Mouse (Mus musculus): ENCODE measurements around the gene Acbd4. TPM values are rescaled to one million over a fixed set of nuclear protein-coding genes. Genes with fewer than 3 reads are reported as not detected.

Gene Acbd4
- 21.4 and 26.6 TPM in 2 replicates for polyA plus RNA-seq (2012; rRNA removed)

DNA sequence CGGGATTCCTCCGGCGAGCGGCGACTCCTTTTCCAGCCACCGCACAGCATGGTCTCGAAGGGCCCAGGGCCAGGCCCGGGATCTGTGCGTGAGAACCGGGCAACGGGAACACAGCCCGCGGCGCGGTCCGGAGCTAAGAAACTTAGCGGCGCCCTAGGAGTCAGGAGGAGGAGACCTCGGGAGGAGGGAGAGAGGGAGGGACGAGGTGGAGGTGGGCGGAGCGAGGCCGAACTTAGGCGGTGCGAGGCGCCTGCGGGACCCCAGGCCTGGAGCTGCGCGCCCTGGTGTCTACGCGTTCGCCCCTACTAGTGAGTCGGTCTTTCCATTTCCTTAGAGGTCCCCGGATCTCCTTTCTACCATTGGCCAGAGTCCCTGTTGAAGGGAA lies at the start of gene Acbd4, which contains the start of gene Plcd3:
TSS of gene Acbd4 (plus strand) at position 202 of the 385 bp plus-strand sequence.
TSS of gene Plcd3 (minus strand) at position 178 of the 385 bp plus-strand sequence.

DNA sequence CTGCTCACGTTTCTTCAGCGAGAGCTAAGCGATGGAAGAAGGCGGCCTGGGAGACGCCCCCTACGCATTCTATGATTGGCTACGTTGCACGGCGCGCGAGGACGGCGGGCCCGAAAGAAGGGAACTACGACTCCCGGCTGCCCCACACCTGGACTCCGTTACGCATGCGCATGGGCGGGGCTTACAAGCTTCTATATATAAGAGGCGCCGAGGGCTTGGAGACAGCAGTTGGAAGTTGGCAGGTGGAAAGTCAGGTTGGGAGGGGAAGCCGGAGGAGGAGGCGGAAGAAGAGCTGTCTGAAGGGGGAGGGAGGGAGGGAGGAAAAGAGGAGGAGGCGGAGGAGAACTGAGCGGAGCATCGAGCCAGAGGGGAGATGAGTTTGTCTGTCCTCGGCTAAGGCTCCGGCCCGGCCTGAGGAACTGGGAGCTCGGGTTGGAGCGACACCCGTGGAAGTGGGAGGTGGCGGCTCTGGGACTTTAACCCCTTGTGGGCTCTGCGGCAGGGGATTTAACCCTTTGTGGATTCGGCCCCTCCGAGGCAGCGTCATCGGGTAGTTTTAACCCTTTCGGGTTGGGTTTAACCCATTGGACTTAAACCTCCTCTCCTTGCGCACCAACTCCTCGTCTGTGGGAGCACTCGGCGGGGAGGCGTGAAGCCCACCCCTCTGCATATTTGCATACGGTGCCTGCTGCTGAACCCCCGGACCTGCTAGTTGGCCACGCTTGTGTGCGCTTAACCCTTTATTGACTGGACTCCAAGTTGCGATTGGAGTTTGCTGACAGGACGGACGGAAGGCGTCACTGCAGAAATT lies 14.7 kb downstream of the Acbd4 start, which contains the start of gene Hexim1:
TSS of gene Hexim1 (plus strand) at position 224 of the 811 bp plus-strand sequence.

DNA sequence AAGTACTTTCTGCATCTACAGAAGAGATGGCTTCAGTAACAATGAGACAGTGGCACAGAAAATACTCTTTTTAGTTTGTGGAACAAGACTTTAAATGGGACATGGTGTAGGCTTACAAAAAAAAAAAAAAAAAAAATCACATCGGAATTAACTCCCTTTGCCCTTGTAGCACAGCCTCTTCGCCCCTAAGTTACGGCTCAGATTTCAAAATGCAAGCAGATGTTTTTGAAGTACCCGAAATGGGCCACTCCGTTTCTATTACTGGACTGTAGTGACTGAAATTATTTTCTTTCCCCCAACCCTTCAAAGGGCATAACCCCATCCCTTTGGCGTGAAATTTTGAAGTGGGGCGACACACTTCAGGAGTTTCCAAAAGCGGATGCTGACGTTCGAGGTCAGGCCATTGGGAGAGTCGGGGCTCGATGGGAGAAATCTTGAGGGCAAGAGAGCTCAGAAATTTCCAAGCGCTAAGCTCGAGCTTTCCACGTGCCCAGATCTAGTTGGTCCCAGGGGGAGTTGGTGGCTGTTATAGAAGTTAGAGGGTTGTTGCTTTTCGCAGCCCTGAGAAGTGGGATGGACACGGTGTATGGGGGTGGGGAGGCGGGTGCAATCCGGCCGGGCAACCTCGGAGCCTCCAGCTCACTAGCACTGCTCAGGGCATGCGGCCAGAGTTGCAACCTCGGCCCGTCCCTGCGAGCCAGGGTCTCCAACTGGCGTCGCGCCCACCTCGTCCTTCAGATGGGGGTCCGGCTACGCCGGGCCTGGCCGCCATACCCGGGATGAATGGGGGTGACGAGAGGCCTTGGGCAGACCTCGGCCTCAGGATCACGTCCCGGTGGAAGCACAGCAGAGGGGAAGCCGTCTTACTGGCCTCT lies 30.5 kb downstream of the Acbd4 start, which contains the start of gene Hexim2:
TSS of gene Hexim2 (plus strand) at position 729 of the 875 bp plus-strand sequence.

Other genes starting within 250 kb of the Acbd4 start
- 79.4 and 84.6 TPM in 2 replicates for gene Eftud2, start 220.7 kb upstream of the Acbd4 start, polyA plus RNA-seq (2012; rRNA removed)
- gene Ccdc103, start 220.5 kb upstream of the Acbd4 start, polyA plus RNA-seq (2012; rRNA removed), result 0.21 TPM in 1 of 2 replicates, not detected in the other
- not detected in 2 replicates for gene Fam187a, start 216.5 kb upstream of the Acbd4 start, polyA plus RNA-seq (2012; rRNA removed)
- 1.6 and 2.5 TPM in 2 replicates for gene Gfap, start 200.8 kb upstream of the Acbd4 start, polyA plus RNA-seq (2012; rRNA removed)
- 1.7 and 2.3 TPM in 2 replicates for gene Kif18b, start 176.6 kb upstream of the Acbd4 start, polyA plus RNA-seq (2012; rRNA removed)
- 1.0 and 2.7 TPM in 2 replicates for gene C1ql1, start 155.0 kb upstream of the Acbd4 start, polyA plus RNA-seq (2012; rRNA removed)
- 4.6 and 5.0 TPM in 2 replicates for gene Nmt1, start 73.5 kb upstream of the Acbd4 start, polyA plus RNA-seq (2012; rRNA removed)
- gene Dcakd, start 73.3 kb upstream of the Acbd4 start, polyA plus RNA-seq (2012; rRNA removed), result 32.2 and 34.9 TPM in 2 replicates
- gene Plcd3, start within 50 bp of the Acbd4 start, polyA plus RNA-seq (2012; rRNA removed), result 16.8 and 24.3 TPM in 2 replicates
- gene Hexim1, start 14.5 kb downstream of the Acbd4 start, polyA plus RNA-seq (2012; rRNA removed), result 4.0 and 4.1 TPM in 2 replicates
- 0.74 and 1.3 TPM in 2 replicates for gene Hexim2, start 30.7 kb downstream of the Acbd4 start, polyA plus RNA-seq (2012; rRNA removed)
- 2.4 TPM in 2 replicates for gene Fmnl1, start 69.4 kb downstream of the Acbd4 start, polyA plus RNA-seq (2012; rRNA removed)
- gene 1700023F06Rik, start 106.9 kb downstream of the Acbd4 start, polyA plus RNA-seq (2012; rRNA removed), result 1.4 TPM in 2 replicates
- not detected in 2 replicates for gene Spata32, start 116.8 kb downstream of the Acbd4 start, polyA plus RNA-seq (2012; rRNA removed)
- gene Map3k14, start 165.8 kb downstream of the Acbd4 start, polyA plus RNA-seq (2012; rRNA removed), result 8.2 and 10.5 TPM in 2 replicates

All from stomach, adult 2 months (tissue).